Mouse (Mus musculus) layer of hippocampus, postnatal 36 days (tissue): ENCODE results near the gene Fez2. TPM values are rescaled to one million over a fixed set of nuclear protein-coding genes. Genes with fewer than 3 reads are reported as not detected.

Source experiments
- DNase-seq, 2 experiments: peaks; one replicate each; pipeline ENCODE4 v3.0.0; 2022
- total RNA-seq, 2 experiments: library from RNA; stranded (reverse); gene quantifications; 2 replicates each; pipeline ENCODE4 v1.2.3; 2021

Gene Fez2
- total RNA-seq, 2 experiments from 2014 or later, result 30.0 to 30.3 TPM

DNA sequence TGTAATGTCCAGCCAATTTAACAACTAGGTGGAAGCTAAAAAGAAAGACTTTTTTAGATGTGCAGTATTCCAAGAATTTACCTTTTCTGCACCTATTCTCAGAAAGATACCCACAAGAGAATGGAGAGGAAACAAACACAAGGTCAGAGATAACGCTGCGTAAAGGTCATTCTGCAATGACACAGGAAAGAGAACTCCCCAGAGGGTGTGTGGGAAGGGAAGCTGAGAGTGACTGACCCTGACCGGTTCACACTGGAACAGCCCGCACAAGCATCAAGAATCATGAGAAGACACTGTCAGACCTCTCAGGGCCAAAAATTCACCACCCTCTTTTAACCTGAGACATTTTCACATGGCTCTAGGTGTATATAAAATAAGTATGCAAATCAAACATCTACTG lies 10.4 kb downstream of the Fez2 start:
- no peak for DNase-seq

DNA sequence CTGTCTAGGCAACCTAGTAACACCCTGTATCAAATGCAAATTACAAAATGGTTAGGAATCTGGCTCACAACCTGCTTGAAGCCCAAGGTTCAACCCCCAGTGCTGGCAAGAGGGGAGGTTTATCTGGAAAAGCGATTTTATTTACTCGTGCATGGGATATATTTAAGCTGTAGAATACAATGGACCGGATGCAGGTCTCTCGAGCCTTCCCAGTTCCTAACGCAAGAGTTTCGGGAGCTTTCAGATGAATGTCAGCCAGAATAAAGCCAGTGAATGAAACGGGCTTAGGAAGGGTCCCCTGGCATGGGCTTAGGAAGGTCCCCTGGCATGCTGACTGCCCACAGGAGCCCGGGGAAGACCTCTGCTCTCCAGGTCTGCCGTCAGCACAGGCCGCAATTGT lies 11.1 kb downstream of the Fez2 start:
- no peak for DNase-seq

DNA sequence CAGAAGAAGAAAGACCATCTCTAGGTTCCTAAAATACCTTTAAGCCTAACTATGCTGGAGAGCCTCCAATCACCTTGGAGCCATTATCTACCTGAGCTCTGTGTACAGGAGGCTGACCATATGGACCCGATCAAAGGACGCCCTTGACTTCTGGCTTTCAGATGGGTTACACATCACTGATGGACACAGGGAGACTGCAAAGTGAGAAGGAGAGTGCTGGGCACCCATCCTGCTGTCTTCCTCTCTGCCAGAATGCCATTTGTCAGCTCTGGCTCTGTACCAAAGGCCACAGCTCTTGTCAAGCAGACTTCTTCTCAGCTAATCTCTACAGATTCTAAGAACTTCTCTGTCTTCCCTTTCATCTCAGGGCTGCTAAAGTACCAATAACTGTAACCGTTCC lies 12.6 kb downstream of the Fez2 start:
- DNase-seq, result no peak

DNA sequence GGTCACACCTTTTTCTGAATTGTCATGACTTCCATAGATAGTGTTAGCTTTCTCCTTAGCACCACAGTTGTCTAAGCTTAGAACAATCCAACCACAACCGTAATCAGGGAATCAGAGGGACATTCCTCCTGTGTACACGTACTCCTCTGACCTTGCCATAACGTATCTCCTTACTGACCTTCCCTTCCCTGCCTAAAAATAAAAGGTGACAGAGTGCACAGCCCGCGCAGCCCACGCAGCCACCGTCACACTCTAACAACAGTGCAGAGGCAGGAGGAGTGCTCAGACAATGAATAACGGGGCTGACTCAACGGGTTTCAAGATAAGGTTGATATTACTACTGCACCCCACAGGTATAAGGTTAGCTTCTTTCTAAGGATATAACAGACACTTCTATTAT lies 14.1 kb downstream of the Fez2 start:
- no peak for DNase-seq

DNA sequence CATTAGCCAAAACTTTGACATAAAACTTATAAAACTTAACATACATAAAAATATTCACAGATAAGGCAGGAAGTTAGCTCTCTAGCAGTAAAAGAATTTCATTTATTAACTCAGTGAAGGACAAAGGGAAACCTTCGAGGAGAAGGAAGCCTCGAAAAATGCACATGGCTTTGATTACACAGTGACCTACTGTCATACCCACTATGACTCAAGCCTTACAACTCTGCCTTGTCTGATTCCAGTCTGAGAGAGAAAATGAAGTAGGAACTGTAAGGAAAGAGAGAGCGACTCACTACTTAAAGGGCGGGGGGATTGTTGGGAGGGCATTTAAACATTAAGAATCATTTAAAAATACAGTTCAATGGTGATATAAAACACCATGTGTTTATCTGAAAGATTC lies 14.7 kb downstream of the Fez2 start:
- no peak for DNase-seq

DNA sequence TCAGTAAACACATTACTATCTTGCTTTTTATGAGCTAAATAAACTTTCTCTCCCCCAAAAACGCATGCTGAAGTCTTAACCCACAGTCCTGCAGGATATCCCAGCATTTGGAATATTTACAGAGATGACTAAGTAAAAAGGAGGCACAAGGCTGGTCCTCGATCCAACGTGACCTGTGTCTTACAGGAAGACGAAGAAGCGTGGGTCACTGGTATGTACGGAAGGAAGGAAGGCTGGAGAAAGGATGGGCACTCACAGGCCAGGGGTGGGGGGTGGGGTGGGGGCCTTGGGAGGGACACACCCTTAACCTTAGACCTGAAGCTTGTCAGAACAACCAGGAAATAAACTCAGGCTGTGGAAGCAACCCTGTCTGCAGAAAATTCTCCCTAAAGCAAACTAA lies 15.8 kb downstream of the Fez2 start:
- no peak for DNase-seq

DNA sequence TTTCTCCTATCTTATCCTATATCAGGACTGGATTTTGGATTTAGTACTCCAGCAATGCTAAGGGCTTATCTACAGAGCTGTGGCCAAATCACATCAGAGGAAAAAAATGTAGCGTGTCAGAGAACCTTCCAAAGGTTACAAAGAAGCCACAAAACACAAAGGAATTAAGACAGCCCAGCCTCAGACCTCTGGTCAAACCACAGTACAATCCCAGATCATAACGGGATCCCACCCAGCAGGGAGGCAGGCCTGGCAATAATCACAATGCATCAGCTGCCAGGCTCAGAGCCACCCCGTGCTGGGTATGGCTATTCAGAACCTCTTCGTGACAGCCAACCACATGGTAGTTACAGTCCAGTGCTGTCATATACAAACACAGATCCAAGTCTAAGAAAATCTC lies 16.2 kb downstream of the Fez2 start:
- DNase-seq, result no peak

DNA sequence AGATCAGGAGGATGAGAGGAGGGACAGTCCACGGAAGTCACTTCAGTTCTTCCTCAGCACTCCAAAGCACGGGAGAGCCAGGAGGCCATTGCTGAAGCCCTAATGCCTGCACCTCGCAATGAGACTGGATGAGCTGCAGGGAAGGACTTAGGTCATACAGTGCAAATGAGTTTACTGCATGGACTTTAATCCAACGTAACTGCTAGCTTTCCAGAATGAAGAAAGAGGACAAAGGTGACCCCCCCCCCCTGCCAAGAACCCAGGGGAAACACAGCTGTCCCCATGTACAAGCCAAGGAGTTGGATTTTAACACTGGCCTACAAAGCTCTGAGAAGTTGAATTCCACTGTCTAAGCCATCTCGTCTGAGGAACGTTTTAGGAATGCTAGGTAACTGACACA lies 16.6 kb downstream of the Fez2 start:
- no peak for DNase-seq

DNA sequence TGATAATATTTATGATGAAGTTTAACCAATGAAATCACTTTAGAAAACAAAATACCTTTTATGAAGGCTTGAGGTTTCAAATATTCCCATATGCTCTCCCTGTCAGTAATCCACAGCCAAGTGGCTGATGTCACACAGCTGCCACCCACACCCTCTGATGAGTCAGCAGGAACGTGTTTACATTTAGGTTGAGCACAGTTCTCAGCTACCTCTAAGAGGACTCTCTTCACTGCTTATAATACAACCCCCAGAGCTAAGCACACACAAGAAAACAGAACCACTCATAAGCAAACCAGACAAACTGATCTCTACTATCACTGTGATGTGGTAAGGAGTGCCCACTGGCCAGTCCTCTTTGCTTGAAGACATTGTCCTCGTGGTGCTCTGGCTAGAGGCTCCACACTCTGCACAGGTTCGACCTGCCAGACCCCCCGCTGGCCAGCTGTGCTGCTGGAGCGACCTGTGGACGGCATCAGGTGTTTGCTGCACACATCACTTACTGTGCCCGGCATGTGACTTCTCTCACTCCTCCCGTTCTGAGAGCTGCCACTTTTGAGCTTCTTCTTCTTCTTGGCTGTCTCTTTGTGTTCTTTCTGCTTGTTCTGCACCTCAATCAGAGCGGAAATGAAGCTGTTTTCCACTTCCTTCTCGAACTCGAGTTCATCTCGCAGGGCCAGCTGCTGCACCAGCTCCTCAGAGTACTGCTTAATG lies 17.7 kb downstream of the Fez2 start:
- no peak for DNase-seq

DNA sequence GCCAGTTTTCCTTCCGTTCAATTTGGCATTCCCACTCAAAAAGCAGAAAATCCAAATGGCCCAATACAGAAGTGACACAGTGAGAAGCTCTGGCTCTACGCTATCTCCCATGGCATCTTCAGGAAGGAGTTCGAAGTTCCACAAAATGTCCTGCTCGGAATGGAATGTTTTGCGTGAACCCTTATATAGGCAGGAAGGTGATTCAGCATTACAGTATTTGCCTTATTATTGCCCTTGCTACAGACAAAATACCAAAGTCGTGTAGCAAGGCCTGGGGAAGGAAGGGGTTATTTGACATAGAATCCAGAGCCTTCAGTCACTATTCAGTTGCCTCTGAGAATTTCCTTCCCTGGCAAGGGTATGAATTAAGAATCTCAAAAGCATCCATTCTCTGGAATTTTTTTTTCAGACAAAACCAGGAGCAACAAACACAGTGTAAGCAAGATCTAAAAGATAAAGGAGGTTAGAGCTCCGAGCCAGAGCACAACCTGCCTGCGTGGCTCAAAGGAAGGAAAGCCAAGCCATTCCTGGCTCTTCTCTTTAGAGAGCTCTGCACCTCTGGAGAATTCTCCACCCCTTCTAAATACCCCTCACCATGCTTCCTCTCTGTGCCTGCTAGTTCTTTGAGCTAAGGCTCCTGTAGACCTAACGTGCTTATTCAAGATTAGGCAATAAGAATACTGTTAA lies 25.4 kb downstream of the Fez2 start:
- DNase-seq, result no peak

DNA sequence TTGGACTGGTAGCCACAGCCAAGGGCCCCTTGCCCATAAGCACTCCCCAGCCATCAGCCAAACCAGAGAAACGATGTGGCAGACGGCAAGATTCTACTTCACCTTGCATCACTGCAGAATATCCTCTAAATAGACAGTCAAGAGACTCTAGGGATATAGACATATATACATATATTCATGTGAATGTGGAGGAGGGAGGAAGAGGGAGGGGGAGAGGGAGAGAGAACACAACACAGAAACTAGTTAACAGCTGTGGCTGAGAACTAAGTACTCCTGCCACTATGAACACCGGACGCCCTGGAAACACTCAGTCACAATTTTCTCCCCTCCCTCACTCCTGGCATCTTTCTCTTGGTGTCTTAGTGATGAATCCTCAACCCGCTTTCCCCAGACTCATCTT lies 28.4 kb downstream of the Fez2 start:
- DNase-seq, result no peak

DNA sequence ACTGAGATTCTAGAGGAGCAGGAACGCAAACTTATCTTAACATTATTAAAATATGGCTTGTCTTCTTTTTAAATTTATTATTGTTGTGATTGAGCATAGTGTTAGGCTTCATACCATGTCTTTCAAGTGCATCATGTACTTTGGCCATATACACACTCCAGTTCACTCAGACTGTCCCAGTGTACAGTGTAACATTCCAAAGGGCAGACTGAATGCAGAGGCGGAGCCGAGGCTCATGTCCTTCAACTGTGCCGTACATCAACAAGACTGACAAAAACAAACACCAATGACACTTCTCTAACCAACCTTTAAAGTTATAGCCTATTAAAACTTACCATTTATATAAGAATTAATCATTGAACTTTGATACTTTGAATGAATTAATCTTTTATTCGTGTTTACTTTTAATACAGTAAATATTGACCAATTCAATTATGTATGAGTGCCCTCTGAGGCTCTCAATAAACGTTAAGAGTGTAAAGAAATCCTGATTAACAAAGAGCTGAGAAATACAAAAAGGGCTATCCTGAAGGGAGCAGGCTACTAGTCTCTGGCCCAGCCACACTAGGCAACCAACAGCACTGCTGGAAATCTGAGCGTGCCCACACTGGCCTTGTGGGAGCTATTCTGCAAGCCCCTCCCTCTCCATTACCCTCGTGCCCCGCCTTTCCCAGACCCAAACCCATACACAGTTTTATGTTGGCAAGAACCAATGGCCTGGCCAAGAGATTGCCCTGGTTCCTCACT lies 29.7 kb downstream of the Fez2 start:
- DNase-seq, result no peak

DNA sequence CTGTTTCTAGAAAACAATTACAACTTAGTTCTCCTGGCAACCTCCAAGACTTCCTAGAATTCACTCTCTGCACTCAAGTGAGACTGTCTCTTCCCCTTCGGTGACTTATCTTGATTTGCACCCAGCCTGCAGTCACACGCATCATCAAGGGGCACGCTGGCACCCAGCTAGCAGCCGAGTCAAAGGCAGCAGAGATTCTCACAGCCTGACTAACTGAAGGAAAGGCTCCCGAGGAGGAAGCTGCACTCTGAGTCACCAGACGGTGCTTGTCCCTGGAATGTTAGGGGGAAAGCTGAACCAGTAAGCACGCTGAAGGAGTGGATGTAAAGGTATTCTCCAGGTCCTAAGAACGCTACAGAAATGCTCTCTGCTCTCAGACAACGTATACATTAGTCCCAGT lies 30.3 kb downstream of the Fez2 start:
- no peak for DNase-seq

DNA sequence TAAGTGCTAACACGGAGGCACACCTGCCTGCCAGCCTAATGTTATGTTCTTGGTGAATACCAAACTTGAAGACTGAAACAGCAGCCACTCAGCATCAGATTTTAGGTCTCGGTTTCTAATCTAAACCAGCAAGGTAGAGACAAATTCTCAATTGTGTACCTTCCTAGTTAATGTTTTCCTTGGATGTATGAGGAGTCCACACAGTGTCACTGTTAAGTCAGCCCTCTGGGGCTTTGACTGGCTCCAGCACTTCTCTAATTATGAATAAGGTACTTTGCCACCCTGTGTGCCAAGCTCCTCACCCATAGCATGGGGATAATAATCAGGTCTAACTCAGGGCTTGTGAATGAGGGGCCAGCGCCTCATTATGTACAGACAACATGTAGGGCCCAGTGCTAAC lies 35.6 kb downstream of the Fez2 start:
- no peak for DNase-seq

DNA sequence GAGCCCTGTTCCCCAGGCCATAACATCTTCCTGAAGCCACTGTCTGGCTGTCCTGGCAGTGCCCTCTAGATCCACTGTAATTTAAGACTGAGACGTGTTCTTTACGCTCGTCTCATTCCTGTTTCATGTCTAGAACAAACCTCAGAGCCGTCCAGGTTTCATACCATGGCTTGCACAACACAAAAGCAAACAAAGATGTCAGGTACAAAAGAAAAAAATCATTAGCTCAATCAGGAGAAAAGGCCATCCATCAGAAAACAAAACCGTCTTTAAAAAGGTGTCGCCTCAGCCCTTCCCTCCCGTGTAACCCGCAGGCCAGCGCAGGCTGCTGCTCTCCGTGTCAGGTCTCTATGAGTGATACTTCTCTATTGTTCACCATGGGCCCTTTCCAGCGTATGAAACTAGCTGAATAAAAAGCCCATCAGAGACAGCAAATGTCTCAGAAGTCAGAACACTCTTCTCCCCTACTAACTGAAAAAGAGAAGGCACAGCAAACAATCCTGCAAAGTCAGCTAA lies 38.2 kb downstream of the Fez2 start:
- no peak for DNase-seq

DNA sequence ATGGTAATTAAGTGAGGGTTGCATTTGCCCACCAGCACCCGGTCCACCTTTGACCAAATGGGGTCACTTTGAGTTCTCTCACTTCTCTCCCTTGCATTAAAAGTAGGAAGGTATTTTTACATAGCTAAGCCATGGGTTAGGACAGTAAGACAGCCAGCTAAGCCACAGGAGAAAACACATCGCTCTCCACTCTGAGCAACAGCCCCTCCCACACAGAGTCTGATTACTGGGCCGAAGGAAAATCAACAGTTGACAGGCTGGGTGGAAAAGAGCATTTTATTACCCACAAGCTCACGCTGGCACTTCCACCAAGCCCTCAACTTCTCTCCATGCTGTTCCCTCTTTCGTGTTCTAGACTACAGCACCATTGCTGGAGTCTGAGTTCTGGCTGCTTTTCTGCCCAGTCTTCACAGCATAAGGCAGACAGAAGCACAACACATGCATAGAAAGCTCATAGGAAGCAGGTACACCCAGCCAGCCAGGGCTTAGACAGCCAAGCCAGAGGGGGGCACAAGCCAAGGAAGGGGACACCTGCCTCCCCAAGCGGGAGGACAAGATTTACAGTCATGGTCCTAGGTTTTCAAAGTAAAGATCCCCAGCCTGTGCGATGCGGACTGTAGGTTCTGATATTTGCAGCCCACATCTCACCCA lies 38.7 kb downstream of the Fez2 start:
- DNase-seq, result no peak

DNA sequence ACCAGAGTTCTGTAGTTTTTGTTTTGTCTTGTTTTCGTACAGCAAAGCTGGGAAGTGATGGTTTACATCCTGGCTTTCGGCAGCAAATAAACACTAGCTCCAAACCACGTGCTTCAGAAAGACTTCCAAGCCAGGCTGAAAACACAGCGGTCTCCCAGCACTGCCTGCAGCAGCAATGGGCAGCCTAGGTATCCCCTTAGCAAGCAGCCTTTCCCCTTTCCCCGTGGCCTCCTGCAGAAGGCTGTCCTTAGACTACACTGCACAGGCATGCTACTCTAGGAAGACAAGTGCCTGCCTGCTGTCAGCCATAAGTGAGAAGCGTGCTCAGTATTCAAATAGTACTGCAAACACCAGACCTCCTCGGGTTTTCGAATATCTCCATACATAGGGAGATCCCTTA lies 41.4 kb downstream of the Fez2 start:
- no peak for DNase-seq

DNA sequence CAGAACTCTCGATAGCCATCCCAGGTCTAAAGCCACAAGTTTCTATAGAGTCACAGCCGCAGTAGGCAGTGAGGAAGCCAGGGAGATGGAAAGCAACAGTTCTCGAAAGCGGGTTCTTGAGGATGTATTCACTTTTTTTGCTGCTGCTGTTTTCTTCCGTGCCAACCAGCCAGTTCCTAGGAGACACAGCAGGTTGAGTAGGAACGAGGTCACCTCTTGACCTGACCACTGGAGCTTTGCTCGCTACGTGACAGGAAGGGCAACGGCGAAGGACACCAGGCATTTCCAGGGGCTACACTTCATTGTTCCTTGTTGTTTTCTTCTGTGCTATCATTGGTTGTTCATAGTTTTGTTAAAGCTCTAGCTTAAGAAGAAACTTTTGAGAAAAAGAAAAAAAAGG lies 43.2 kb downstream of the Fez2 start:
- no peak for DNase-seq

DNA sequence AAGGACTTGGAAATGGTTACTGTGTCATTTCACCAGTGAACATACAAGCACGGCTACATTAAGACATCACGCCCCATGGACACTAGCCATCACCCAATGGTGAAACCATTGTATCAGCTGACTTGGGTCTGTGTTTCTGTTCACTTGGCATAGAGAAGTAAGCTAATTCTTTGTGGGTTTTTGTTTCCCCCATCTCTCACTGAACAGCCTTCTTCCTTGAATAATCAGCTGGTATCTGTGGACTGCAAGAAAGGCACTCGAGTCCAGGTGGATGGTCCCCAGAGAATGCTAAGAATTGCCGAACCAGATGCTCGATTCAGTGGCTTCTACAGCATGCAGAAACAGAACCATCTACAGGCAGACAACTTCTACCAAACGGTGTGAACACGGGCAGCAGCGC lies 44.1 kb downstream of the Fez2 start:
- no peak for DNase-seq

DNA sequence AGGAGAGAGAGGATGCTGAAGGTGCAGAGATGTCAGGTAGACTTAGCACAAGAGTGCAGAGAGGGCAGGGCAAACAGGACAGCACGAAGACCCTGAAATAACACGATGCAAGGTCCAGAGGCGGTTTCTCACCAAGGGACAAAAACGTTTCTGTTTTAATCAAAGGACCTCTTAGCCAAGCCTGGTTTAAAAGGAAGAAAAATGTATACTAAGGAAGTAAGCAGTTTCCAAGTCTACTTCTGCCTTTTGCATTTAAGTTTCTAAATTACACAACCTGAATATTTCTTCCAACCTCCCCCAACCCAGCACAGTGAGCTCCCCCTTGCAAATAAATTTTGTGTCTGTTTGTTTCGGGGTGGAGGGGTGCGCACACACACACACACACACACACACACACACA lies 44.8 kb downstream of the Fez2 start:
- DNase-seq, result no peak

DNA sequence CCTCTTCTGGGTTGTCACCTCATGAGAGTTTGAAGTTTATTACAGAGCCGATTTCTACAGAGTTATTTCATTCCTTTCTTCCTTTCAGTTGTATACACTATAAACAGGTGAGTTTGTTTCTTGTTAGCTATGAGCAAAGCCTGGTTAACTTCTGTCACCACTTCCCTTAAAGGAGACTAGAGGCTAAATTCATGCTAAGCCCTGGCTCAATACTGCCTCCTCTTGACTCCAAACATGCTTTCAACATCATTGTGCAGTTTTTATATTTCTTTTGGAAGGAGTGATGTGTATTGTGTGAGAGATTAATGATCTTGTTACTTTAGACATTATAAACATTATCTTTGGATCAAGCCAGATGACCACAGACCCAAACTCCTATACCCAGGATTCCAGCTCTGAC lies 47.5 kb downstream of the Fez2 start:
- no peak for DNase-seq

DNA sequence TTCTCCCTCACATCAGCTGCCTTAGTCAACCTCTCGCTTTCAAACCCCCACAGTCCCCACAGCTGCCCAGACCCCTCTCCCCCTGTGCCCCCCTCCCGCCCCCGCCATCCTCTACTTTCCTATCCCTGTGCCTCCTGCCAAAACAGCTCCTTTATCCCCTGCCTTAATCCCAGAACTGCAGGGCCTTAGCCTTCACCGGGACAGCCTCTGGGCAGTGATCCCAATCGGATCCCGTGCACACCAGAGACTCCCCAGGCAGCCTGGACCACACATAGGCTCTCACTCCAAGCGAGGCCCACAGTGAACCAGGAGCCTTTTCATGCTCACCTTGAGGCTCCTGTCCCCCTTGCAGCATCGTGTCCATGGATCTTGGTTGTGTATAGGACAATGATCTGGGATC lies 49.5 kb downstream of the Fez2 start:
- DNase-seq, result no peak

DNA sequence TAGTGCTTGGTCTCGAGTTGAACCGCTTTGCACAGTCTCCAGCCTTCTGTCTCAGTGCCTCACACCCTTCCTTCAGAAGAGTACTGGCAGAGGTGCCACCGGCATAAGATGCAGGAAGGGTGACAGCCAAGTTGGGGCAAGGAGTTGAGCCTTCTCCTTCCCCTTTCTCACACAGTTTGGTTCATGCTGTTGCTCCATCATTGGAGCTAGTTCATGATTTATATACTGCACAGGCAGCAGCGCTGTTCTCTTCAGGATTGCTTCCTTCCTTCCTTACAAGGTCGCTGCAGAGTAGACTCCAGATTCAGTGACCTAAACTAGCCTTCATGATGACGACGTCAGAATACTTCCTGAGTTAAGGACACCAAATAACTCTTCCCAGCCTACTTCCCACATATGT lies 51.9 kb downstream of the Fez2 start:
- no peak for DNase-seq
